Mouse (Mus musculus) frontal cortex, adult 2 months (tissue): ENCODE results near the gene Spty2d1. TPM values are rescaled to one million over a fixed set of nuclear protein-coding genes. Genes with fewer than 3 reads are reported as not detected.

ENCODE experiments used
- polyA plus RNA-seq: library from polyadenylated mRNA; depleted of rRNA; stranded (reverse); fragments of >200 nt; gene quantifications from 2 replicates; pipeline ENCODE4 v1.2.3, GENCODE M21; 2012; rRNA removed

The Spty2d1 gene
- polyA plus RNA-seq, 1 experiment = 8.9 TPM

Other genes with a start within 250 kb of the Spty2d1 start
- 16.1 and 18.8 TPM in 2 replicates for gene Hps5, start 212.3 kb downstream of the Spty2d1 start, polyA plus RNA-seq
- gene Gtf2h1, start 212.3 kb downstream of the Spty2d1 start, polyA plus RNA-seq = 29.5 and 32.4 TPM in 2 replicates
- 323 and 354 TPM in 2 replicates for gene Ldha, start 166.9 kb downstream of the Spty2d1 start, polyA plus RNA-seq
- gene Ldhc, start 147.2 kb downstream of the Spty2d1 start, polyA plus RNA-seq = not detected in 2 replicates
- 77.6 and 78.8 TPM in 2 replicates for gene Tsg101, start 88.4 kb downstream of the Spty2d1 start, polyA plus RNA-seq
- 6.3 and 7.7 TPM in 2 replicates for gene Uevld, start 49.9 kb downstream of the Spty2d1 start, polyA plus RNA-seq
- not detected in 2 replicates for gene Gm9999, start 24.8 kb downstream of the Spty2d1 start, polyA plus RNA-seq
- 22.4 and 24.0 TPM in 2 replicates for gene Tmem86a, start 42.2 kb upstream of the Spty2d1 start, polyA plus RNA-seq
- gene Ptpn5, start 125.3 kb upstream of the Spty2d1 start, polyA plus RNA-seq = 124 and 139 TPM in 2 replicates
- gene Mrgpra6, start 196.5 kb upstream of the Spty2d1 start, polyA plus RNA-seq = not detected in 2 replicates
- not detected in 2 replicates for gene Mrgpra9, start 244.4 kb upstream of the Spty2d1 start, polyA plus RNA-seq